Mouse (Mus musculus): ENCODE results near the gene Cdcp2. TPM values are rescaled to one million over a fixed set of nuclear protein-coding genes. Genes with fewer than 3 reads are reported as not detected.

Cdcp2 gene
- polyA plus RNA-seq, 1 experiment from 2014 or later: 0.08 TPM

DNA sequence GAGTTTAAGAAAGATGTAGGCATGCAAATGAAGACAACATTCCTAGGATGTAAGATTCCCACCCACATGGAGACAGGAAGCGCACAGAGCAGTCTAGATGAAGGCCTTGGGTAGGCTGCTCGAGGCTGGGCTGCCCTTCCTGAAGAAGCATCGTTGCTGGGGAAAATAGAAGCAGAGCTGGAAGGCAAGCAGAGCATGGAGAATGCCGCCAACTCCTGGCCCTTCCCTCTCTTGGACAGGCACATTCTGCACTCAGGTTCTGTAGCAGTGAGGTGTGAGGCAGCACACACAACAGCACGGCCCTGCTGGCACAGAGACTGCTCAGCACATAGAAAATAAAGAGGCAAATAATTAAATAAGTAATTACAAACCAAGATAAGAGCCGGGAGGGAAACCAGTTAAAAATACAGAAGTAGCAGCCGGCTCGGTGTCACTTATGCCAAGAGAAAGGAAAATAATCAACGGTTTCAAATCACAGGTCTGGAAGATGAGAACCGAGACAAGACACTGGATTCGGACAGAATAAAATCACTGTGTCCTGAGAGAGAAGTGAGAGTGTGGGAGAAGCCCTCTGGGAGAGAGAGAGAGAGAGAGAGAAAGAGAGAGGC, 62.6 kb downstream of the Cdcp2 start:
- no peak for ATAC-seq
- no peak overlapping the region for H3K9ac ChIP-seq (ENCODE audit: low read depth, low read length)
- 91% methylated on average over 11 of the region's 11 CpGs for WGBS

GRCm38 (mm10) chr4:107160181-107160580, 63.5 kb downstream of the Cdcp2 start:
- H3K27me3 ChIP-seq (replicated peaks; ENCODE audit: control insufficient read depth, insufficient read depth, low read length): no peaks in the 10 kb centered on the region
- H3K9ac ChIP-seq (ENCODE audit: low read depth, low read length): no peak overlapping the region
- H3K4me3 ChIP-seq (ENCODE audit: low read length): no peak overlapping the region
- no peak overlapping the region for H3K27ac ChIP-seq (ENCODE audit: low read depth, low read length)
- H3K9me3 ChIP-seq (ENCODE audit: control insufficient read depth, low read length): no peaks in the 10 kb centered on the region
- H3K36me3 ChIP-seq (ENCODE audit: control insufficient read depth, insufficient read depth, low read length): 0 out of 2 replicates have a peak, but pooled peaks cover 2% of the 10 kb centered on the region
- no peaks in the 10 kb centered on the region for H3K4me1 ChIP-seq (ENCODE audit: control insufficient read depth, insufficient read depth, low read depth, low read length)
- no peak for ATAC-seq
- no peak overlapping the region for H3K4me2 ChIP-seq (ENCODE audit: low read length)
- 89% methylated on average over 8 of the region's 8 CpGs for WGBS

More for the DNA sequence above, 62.6 kb downstream of the Cdcp2 start:
- Histone ChIP-seq H3K4me3 (ENCODE audit: low read length) (no peak overlapping the region), H3K9me3 (ENCODE audit: control insufficient read depth, low read length) (no peaks in the 10 kb centered on the region), H3K4me2 (ENCODE audit: low read length) (no peak overlapping the region), H3K4me1 (ENCODE audit: control insufficient read depth, insufficient read depth, low read depth, low read length) (no peaks in the 10 kb centered on the region), H3K27ac (ENCODE audit: low read depth, low read length) (no peak overlapping the region), H3K27me3 (replicated peaks; ENCODE audit: control insufficient read depth, insufficient read depth, low read length) (no peaks in the 10 kb centered on the region), H3K36me3 (ENCODE audit: control insufficient read depth, insufficient read depth, low read length) (peaks cover 4% of the 10 kb centered on the region; the same call in 1 of the 2 replicates)

Other genes with a start within 250 kb of the Cdcp2 start
- gene Ssbp3, start 186.2 kb upstream of the Cdcp2 start, polyA plus RNA-seq (2015; fragmentation: Nextera tagmentation; extraction: Ambion mirVana): 82.9 and 115 TPM in 2 replicates
- 83.2 and 86.8 TPM in 2 replicates for gene Mrpl37, start 30.0 kb upstream of the Cdcp2 start, polyA plus RNA-seq (2015; fragmentation: Nextera tagmentation; extraction: Ambion mirVana)
- gene Cyb5rl, start 29.9 kb upstream of the Cdcp2 start, polyA plus RNA-seq (2015; fragmentation: Nextera tagmentation; extraction: Ambion mirVana): 4.4 and 4.7 TPM in 2 replicates
- gene Tmem59, start 81.5 kb downstream of the Cdcp2 start, polyA plus RNA-seq (2015; fragmentation: Nextera tagmentation; extraction: Ambion mirVana): 383 and 394 TPM in 2 replicates
- gene Tceanc2, start 82.2 kb downstream of the Cdcp2 start, polyA plus RNA-seq (2015; fragmentation: Nextera tagmentation; extraction: Ambion mirVana): 16.5 and 26.4 TPM in 2 replicates
- gene Ldlrad1, start 112.3 kb downstream of the Cdcp2 start, polyA plus RNA-seq (2015; fragmentation: Nextera tagmentation; extraction: Ambion mirVana): not detected in 2 replicates
- gene Lrrc42, start 156.6 kb downstream of the Cdcp2 start, polyA plus RNA-seq (2015; fragmentation: Nextera tagmentation; extraction: Ambion mirVana): 52.1 and 54.7 TPM in 2 replicates
- gene Hspb11, start 156.7 kb downstream of the Cdcp2 start, polyA plus RNA-seq (2015; fragmentation: Nextera tagmentation; extraction: Ambion mirVana): 31.1 and 36.8 TPM in 2 replicates
- not detected in 2 replicates for gene Dio1, start 210.3 kb downstream of the Cdcp2 start, polyA plus RNA-seq (2015; fragmentation: Nextera tagmentation; extraction: Ambion mirVana)
- 66.0 and 66.1 TPM in 2 replicates for gene Yipf1, start 217.5 kb downstream of the Cdcp2 start, polyA plus RNA-seq (2015; fragmentation: Nextera tagmentation; extraction: Ambion mirVana)

Data from hindbrain, embryonic 16.5 days (tissue).